Mouse (Mus musculus) brain, embryonic 14.5 days (tissue): ENCODE data around the gene Itih2. TPM values are rescaled to one million over a fixed set of nuclear protein-coding genes. Genes with fewer than 3 reads are reported as not detected.
A peak's percentile ranks its signal among the peaks of the same experiment; 100 is the strongest.

Source experiments
- DNase-seq: peaks from one replicate; pipeline ENCODE4 v3.0.0-alpha.2; 2011; ENCODE audit warnings: low read depth
- CTCF ChIP-seq: fragments of 200-500 bp; IDR thresholded peaks from 2 replicates; pipeline ENCODE4 v1.5.1; 2012; ENCODE audit warnings: inconsistent platforms, mild to moderate bottlenecking, moderate library complexity, borderline replicate concordance; ENCODE audit not compliant: insufficient read depth, insufficient read length; ENCODE audit errors: extremely low read depth
- POLR2A ChIP-seq: fragments of 200-500 bp; IDR thresholded peaks from 2 replicates; pipeline ENCODE4 v1.6.1; 2012; ENCODE audit warnings: mild to moderate bottlenecking, inconsistent platforms, borderline replicate concordance; ENCODE audit not compliant: poor library complexity, insufficient read depth, insufficient read length, severe bottlenecking; ENCODE audit errors: extremely low read depth
- polyA plus RNA-seq: library from polyadenylated mRNA; depleted of rRNA; stranded (reverse); fragments of >200 nt; gene quantifications from 2 replicates; pipeline ENCODE4 v1.2.3, GENCODE M21; 2012; rRNA removed

Gene Itih2
- polyA plus RNA-seq, result 1.0 and 1.6 TPM in 2 replicates

- TF ChIP-seq POLR2A, result no peak
- TF ChIP-seq CTCF, result no peak
- DNase-seq, result no peak
Measured at GRCm38 (mm10) chr2:10131296-10131695, at the start of gene Itih2. Gene Itih2 (minus strand): TSS chr2:10131396.

GRCm38 (mm10) chr2:10169991-10170390, 38.8 kb upstream of the Itih2 start:
- no peak for DNase-seq
- TF ChIP-seq POLR2A, result no peak
- no peak for TF ChIP-seq CTCF

GRCm38 (mm10) chr2:10168016-10168415, 36.8 kb upstream of the Itih2 start:
- no peak for TF ChIP-seq POLR2A
- TF ChIP-seq CTCF, result no peak
- DNase-seq, result no peak

- DNase-seq, result no peak
- no peak for TF ChIP-seq CTCF
- TF ChIP-seq POLR2A, result no peak
Measured at GRCm38 (mm10) chr2:10167283-10167682, 36.1 kb upstream of the Itih2 start.

- TF ChIP-seq POLR2A, result no peak
- TF ChIP-seq CTCF, result no peak
- DNase-seq, result no peak
Measured at GRCm38 (mm10) chr2:10166635-10167034, 35.4 kb upstream of the Itih2 start.

GRCm38 (mm10) chr2:10162011-10162410, 30.8 kb upstream of the Itih2 start:
- TF ChIP-seq POLR2A (no peak), CTCF (no peak)
- no peak for DNase-seq

GRCm38 (mm10) chr2:10157184-10157583, 26.0 kb upstream of the Itih2 start:
- DNase-seq, result no peak
- no peak for TF ChIP-seq POLR2A
- TF ChIP-seq CTCF, result no peak

GRCm38 (mm10) chr2:10153201-10154075, 22.2 kb upstream of the Itih2 start, which contains the start of gene Itih5:
Gene Itih5 (plus strand): TSS chr2:10153571.
- peak; percentile 59 for DNase-seq
- no peak for TF ChIP-seq CTCF
- no peak for TF ChIP-seq POLR2A

- TF ChIP-seq CTCF, result no peak
- TF ChIP-seq POLR2A, result no peak
- DNase-seq, result no peak
Measured at GRCm38 (mm10) chr2:10152590-10152989, 21.4 kb upstream of the Itih2 start.

- TF ChIP-seq POLR2A, result no peak
- TF ChIP-seq CTCF, result no peak
- peak; percentile 50 for DNase-seq
Measured at GRCm38 (mm10) chr2:10147176-10147575, 16.0 kb upstream of the Itih2 start.

- no peak for DNase-seq
- TF ChIP-seq CTCF (no peak), POLR2A (no peak)
Measured at GRCm38 (mm10) chr2:10145514-10145913, 14.3 kb upstream of the Itih2 start.

- DNase-seq, result peak; percentile 87
- no peak for TF ChIP-seq POLR2A
- peak; percentile 68; the same call in 1 of the 2 replicates for TF ChIP-seq CTCF
Measured at GRCm38 (mm10) chr2:10142472-10143454, 11.6 kb upstream of the Itih2 start.

- no peak for TF ChIP-seq POLR2A
- TF ChIP-seq CTCF, result no peak
- DNase-seq, result no peak
Measured at GRCm38 (mm10) chr2:10140456-10140855, 9.3 kb upstream of the Itih2 start.
